Mouse (Mus musculus): ENCODE results near the gene Sapcd1. TPM values are rescaled to one million over a fixed set of nuclear protein-coding genes. Genes with fewer than 3 reads are reported as not detected.
"Not testable (repeated sequence)": the region's sequence is repeated elsewhere in the genome, so short reads cannot be mapped to it uniquely, and the experiment has no call there.

Gene Sapcd1
- total and polyA plus RNA-seq, 3 experiments: 0.79 to 0.83 TPM; not detected in 1

DNA sequence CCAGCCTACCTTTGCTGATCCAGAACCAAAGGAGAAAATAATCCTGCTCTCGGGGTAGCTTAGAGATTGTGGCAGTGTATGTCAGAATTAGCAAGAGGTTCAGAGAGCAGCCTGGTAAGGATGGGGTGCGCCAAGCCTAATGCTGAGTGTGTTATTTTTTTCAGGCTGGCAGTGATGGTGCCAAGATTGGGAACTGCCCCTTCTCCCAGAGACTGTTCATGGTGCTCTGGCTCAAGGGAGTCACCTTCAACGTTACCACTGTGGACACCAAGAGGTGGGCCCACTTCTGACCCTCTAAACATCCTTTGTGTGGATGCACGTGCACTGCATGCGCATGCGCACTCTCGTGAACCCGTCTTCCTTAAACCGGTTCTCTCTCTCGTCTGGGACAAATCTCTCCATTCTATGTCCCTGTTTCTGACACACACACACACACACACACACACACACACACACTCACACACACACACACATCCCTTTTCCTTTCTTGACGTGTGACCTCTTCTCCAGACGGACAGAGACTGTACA is 24.5 kb upstream of the Sapcd1 start:
- DNase-seq: no peak

DNA sequence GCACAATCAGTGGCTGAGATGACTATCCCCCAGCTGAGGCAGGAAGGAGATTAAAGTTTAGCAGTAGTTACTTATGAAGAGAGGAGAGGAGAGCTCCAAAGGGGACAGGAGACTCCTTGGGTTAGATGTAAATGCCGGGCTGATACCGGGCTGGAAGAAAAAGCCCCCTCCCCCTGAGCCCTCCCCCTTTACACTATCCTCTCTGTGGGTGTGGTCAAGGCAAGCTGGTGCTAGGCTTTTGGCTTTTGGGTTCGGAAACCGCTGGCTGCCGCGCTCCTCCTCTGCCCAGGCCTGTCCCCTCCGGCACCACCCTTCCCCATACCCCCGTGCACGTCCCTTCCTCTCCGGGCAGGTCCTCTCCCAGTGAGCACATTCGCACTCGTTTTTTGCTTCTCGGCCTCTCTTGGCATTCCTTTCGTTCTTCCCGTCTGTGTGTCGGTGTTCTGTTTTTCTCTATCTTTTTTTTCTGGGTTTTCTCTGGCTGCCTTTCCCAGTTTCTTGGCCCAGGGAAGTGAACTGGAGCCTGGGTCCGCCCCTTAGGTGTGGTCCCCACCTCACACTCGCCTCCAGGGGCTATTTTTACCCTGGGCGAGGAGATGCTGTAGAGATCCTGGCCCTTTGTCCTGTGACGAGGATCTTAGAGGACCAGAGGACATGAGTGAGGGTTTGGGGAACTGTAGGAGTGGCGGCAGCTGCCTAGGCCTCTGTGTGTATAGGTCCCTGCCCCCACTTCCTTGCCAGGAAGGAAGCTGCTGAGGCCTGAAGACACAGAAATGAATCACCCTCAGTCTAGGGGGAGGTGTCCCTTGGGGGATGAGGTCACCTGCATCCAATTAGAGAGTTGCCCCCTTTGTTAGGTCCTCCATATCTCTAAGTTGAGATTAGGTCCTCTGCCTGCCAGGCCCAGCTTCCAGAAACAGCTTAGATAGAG is 23.6 kb upstream of the Sapcd1 start:
- DNase-seq: peak; percentile 86

DNA sequence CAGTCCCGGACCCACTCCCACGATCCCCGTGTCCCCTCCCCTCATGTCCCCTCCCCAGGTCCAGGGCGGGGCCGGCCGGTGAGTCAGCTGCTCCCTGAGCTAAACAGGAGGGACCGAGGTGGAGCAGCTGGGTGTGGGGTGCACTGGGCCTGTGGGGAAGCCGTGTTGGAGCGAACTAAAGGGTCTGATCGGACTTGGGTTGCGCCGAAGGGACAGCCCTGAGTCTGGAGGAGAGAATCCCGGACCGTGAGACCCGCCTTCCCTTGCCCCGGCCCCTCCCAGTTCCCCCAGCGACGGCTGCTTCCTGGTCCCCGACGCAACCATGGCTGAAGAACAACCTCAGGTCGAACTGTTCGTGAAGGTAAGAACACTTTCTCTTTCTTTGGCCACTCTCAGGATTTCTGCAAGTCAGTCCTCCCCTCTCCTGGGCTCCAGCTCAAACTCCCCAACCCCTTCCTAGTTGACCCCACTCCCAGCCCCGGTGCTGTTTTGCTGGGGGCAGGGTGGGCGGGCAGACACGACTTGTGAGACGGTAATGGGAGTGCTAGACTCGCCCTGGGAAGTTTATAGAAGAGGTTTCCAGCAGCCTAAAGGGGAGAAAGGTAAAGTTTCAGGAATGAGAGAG is 22.4 kb upstream of the Sapcd1 start:
- DNase-seq: peak; percentile 86

- peak; percentile 51 for DNase-seq
These were observed 21.8 kb upstream of the Sapcd1 start, which contains the start of gene Clic1 for GRCm38 (mm10) chr17:35049561-35050016. Gene Clic1, plus strand, starts transcription at chr17:35049966.

- DNase-seq: no peak
These were observed 21.2 kb upstream of the Sapcd1 start for GRCm38 (mm10) chr17:35048932-35049440.

GRCm38 (mm10) chr17:35048149-35048931 is 20.5 kb upstream of the Sapcd1 start:
- DNase-seq: no peak

DNA sequence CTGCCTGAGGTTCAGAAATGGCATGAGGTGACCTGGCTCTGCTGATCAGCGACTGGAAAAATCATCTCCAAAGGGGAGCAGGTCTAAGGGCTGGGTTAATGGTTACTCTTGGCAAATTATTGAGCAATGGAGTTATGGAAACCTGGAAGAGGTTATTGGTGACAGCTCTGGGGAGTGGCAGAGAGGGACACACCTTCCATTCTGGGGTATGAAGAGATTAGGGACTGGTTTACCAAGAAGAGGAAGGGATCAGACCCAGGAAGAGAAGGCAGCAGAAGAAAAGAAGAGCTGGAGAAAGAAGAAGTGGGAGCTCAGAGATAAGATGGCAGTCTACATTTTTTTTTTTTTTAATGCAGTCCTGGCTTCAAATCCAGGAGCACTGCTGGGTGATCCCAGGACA is 19.9 kb upstream of the Sapcd1 start:
- no peak for DNase-seq

GRCm38 (mm10) chr17:35046681-35047455 is 19.1 kb upstream of the Sapcd1 start, which contains the start of gene Msh5:
Gene Msh5, minus strand, starts transcription at chr17:35046745.
- DNase-seq: peak; percentile 98

- DNase-seq: no peak
These were observed 18.2 kb upstream of the Sapcd1 start for GRCm38 (mm10) chr17:35045807-35046680.

GRCm38 (mm10) chr17:35044904-35045806 is 17.3 kb upstream of the Sapcd1 start:
- DNase-seq: no peak

DNA sequence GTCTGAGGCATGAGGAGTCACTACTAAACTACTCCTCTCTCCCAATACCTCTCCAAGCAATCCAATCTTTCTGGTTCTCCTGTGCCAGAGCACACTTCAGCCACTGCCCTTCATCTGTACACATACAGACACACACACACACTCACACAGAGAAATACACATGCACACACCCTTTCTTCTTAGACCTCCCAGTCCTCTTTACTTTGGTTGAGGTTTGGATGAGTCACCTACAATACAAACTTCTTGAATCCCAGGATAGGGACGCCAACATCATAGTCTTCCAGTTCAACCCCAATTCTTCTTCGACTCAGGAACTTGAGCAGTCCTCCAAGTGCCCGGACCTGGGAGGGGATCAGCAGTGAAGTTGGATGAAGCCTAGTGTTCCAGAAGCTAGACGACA is 16.0 kb upstream of the Sapcd1 start:
- no peak for DNase-seq

GRCm38 (mm10) chr17:35039121-35039873 is 11.5 kb upstream of the Sapcd1 start:
- no peak for DNase-seq

- no peak for DNase-seq
These were observed 7.1 kb upstream of the Sapcd1 start for GRCm38 (mm10) chr17:35034896-35035295.

GRCm38 (mm10) chr17:35033703-35034102 is 5.9 kb upstream of the Sapcd1 start:
- not testable (repeated sequence) for DNase-seq

GRCm38 (mm10) chr17:35032323-35032870 is 4.6 kb upstream of the Sapcd1 start:
- DNase-seq: no peak

DNA sequence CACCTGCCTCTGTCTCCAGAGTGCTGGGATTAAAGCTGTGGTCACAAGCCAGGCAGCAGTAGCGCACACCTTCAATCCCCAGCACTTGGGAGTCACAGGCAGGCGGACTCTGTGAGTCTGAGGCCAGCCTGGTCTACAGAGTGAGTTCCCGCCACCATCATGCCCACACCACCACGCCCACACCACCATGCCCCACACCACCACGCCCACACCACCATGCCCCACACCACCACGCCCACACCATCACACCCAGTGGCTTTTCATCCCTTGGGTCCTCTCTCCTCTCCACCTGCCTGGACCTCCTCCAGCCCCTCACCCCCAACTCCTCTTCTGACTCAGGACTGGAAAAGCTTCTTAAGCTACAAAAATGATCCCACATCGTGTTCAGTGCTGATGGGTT is 4.1 kb upstream of the Sapcd1 start:
- no peak for DNase-seq

- DNase-seq: no peak
These were observed 3.5 kb upstream of the Sapcd1 start for GRCm38 (mm10) chr17:35031272-35031671.
